Mouse (Mus musculus): ENCODE data around the gene Exosc8. TPM values are rescaled to one million over a fixed set of nuclear protein-coding genes. Genes with fewer than 3 reads are reported as not detected.

The Exosc8 gene
- polyA plus RNA-seq, 1 experiment from 2014 or later: 169 TPM

Other genes with a start within 250 kb of the Exosc8 start
- gene Supt20, start 42.6 kb downstream of the Exosc8 start, polyA plus RNA-seq (2014; fragmentation: Nextera tagmentation; extraction: Ambion mirVana): 125 and 127 TPM in 2 replicates
- gene Gm21958, start 21.0 kb downstream of the Exosc8 start, polyA plus RNA-seq (2014; fragmentation: Nextera tagmentation; extraction: Ambion mirVana): 1.6 TPM in 2 replicates
- 36.0 and 37.5 TPM in 2 replicates for gene Alg5, start 146 bp upstream of the Exosc8 start, polyA plus RNA-seq (2014; fragmentation: Nextera tagmentation; extraction: Ambion mirVana)
- 0.37 and 0.52 TPM in 2 replicates for gene Smad9, start 20.2 kb upstream of the Exosc8 start, polyA plus RNA-seq (2014; fragmentation: Nextera tagmentation; extraction: Ambion mirVana)
- gene Rfxap, start 72.4 kb upstream of the Exosc8 start, polyA plus RNA-seq (2014; fragmentation: Nextera tagmentation; extraction: Ambion mirVana): 49.1 and 57.9 TPM in 2 replicates
- 0.08 and 0.17 TPM in 2 replicates for gene Sertm1, start 180.5 kb upstream of the Exosc8 start, polyA plus RNA-seq (2014; fragmentation: Nextera tagmentation; extraction: Ambion mirVana)